Mouse (Mus musculus) C2C12 (cell line): Measurements from ENCODE around the gene Dop1a. TPM values are rescaled to one million over a fixed set of nuclear protein-coding genes. Genes with fewer than 3 reads are reported as not detected.
"Not testable (repeated sequence)": the region's sequence is repeated elsewhere in the genome, so short reads cannot be mapped to it uniquely, and the experiment has no call there.

Experiments used
- H3K27me3 ChIP-seq: one replicate; pipeline ENCODE4 v1.6.1; 2011; ENCODE audit not compliant: control insufficient read depth, insufficient read depth, insufficient read length
- H3K36me3 ChIP-seq: one replicate; pipeline ENCODE4 v1.6.1; 2011; ENCODE audit not compliant: control insufficient read depth, insufficient read depth
- H3K4me3 ChIP-seq: one replicate; pipeline ENCODE4 v1.5.1; 2011; ENCODE audit warnings: mild to moderate bottlenecking, control low read depth; ENCODE audit not compliant: poor library complexity, insufficient read depth, severe bottlenecking
- H3K79me2 ChIP-seq: one replicate; pipeline ENCODE4 v1.6.1; 2011; ENCODE audit not compliant: control insufficient read depth, insufficient read depth
- H3K79me3 ChIP-seq: one replicate; pipeline ENCODE4 v1.6.1; 2011; ENCODE audit warnings: low read depth, control low read depth
- H3ac ChIP-seq: one replicate; pipeline ENCODE3; 2011; ENCODE audit warnings: low read depth; ENCODE audit not compliant: control insufficient read depth, insufficient read length
- CEBPB ChIP-seq: IDR thresholded peaks from one replicate; pipeline ENCODE4 v1.6.1; 2011; ENCODE audit warnings: low read depth, mild to moderate bottlenecking, control low read depth, moderate library complexity
- CTCF ChIP-seq: IDR thresholded peaks from one replicate; pipeline ENCODE4 v1.5.1; 2011; ENCODE audit not compliant: control insufficient read depth, insufficient read depth, insufficient read length
- FOSL1 ChIP-seq: IDR thresholded peaks from one replicate; pipeline ENCODE4 v1.8.0; 2011; ENCODE audit warnings: mild to moderate bottlenecking, low read length; ENCODE audit not compliant: poor library complexity, insufficient read depth, severe bottlenecking
- MAX ChIP-seq: IDR thresholded peaks from one replicate; pipeline ENCODE4 v1.6.1; 2011; ENCODE audit warnings: mild to moderate bottlenecking, control low read depth
- MYOG ChIP-seq: IDR thresholded peaks from one replicate; pipeline ENCODE4 v1.6.1; 2011; ENCODE audit not compliant: control insufficient read depth, insufficient read length; ENCODE audit errors: extremely low read depth
- USF1 ChIP-seq: IDR thresholded peaks from one replicate; pipeline ENCODE4 v1.6.1; 2011; ENCODE audit warnings: low read depth, mild to moderate bottlenecking, control low read depth, moderate library complexity
- polyA plus RNA-seq: library from polyadenylated mRNA; unstranded; fragments of >200 nt; fragmentation: generic; extraction: Trizol; gene quantifications from one replicate; pipeline ENCODE4 v1.2.1, GENCODE M21; 2012; ENCODE audit warnings: missing spikeins

Gene Dop1a
- polyA plus RNA-seq, 1 experiment: 3.0 TPM

DNA sequence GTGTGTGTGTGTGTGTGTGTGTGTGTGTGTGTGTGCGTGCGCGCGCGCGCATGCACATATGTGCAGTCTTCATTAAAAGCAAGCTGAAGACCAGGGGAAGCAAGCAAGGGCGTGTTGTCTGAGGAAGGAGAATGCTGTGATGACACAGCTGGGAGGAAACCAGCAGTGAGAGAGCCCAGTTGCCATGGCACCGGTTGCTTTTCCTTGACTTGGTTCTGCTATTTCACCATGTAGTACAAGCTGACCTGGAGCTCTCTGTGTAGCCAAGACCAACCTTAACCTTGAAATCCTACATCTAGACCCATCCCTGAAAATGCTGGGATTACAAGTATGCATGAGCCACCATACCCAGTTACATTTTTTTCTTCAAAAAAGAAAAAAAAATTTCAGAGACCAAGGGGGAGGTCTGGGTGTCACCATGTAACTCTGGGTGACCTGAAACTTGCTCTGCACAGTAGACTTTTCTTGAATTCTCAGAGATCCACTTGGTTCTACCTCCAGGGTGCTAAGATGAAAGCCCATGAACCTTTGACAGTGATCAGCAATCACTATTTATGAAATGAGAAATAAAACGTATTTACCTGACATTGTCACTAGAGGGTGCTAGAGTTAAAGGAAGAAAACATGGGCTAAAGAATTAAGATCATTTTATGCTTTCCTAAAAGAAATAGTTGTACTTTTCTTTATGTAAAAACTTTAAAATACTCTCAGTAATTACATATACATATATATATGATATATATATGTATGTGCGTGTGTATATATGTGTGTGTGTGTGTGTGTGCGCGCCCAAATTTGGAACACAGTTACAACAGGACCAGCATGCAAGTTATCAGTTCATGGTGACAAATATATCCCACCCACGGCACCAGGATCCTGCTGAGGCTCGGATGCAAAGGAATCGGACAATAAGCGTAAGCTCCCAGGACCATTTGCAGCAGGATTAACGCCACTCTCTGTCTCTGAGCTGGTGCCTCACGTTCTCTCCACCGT lies 126.0 kb downstream of the Dop1a start:
- Histone ChIP-seq H3K36me3 (peaks cover 38% of the 10 kb centered on the region), H3K79me2 (no peaks in the 10 kb centered on the region)
- TF ChIP-seq USF1: no peak

DNA sequence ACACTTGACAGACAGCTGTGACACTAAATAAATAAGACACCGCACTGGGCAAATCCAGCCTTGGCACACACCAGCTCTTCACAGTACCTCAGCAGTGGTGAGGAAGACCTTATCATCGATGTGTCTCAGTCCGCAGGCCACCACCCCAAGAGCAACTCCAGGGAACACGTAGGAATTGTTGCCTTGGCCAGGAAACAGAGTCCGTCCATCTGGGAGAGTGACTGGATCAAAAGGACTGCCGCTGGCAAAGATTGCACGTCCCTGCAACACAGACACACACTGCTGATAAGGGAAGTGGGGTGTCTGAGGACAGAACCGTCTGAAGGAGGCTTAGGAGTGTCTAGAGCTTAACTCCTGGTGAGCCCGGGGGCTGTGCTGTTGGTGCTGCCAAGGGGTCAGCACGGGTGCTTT lies 127.4 kb downstream of the Dop1a start:
- not testable (repeated sequence) for H3K27me3 ChIP-seq, H3ac ChIP-seq, H3K4me3 ChIP-seq, H3K79me2 ChIP-seq, H3K79me3 ChIP-seq
- H3K36me3 ChIP-seq: peaks cover 38% of the 10 kb centered on the region

More for the DNA sequence above, 126.0 kb downstream of the Dop1a start:
- Histone ChIP-seq H3K79me3 (no peaks in the 10 kb centered on the region), H3ac (no peak overlapping the region), H3K27me3 (no peaks in the 10 kb centered on the region), H3K4me3 (no peak overlapping the region)

- not testable (repeated sequence) for H3K79me3 ChIP-seq, H3K79me2 ChIP-seq, H3ac ChIP-seq, H3K27me3 ChIP-seq, H3K4me3 ChIP-seq
- peaks cover 31% of the 10 kb centered on the region for H3K36me3 ChIP-seq
Observed at GRCm38 (mm10) chr9:86596983-86597382, 130.0 kb downstream of the Dop1a start.

DNA sequence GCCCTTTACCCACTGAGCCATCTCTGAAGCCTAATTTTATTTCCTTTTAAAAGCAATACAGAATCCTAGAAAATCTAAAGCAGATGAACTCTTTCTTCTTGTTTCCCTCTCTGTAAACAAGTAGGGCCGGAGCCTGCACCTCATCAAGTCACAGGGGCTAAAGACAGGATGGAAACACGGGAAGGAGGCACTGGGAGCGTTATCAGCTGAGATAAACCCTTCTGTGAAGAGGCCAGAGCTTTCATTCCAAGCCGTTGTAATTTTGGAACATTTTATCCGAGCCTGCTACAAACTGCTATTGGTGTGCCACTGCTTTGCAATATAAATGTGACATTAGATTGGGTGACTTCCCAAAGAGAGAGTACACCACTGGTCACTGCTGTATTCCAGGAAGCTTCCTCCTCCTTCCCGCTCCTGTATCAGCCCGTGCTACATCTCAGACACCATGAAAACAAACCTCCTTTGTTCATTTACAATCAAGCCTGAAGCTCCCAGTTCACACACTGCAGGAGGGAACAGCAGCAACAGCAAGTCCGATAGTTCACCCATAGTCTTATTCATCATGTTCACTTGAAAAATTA lies 132.9 kb downstream of the Dop1a start:
- H3K79me3 ChIP-seq: no peaks in the 10 kb centered on the region
- TF ChIP-seq MAX: no peak
- TF ChIP-seq USF1: no peak
- TF ChIP-seq MYOG: no peak
- no peak for TF ChIP-seq CTCF
- no peak for TF ChIP-seq CEBPB
- no peak for TF ChIP-seq FOSL1
- no peaks in the 10 kb centered on the region for H3K27me3 ChIP-seq
- no peaks in the 10 kb centered on the region for H3K79me2 ChIP-seq
- H3K4me3 ChIP-seq: no peak overlapping the region
- peaks cover 29% of the 10 kb centered on the region for H3K36me3 ChIP-seq
- H3ac ChIP-seq: no peak overlapping the region

Other genes starting within 250 kb of the Dop1a start
- 7.7 TPM for gene Ube2cbp, start 2.2 kb upstream of the Dop1a start, polyA plus RNA-seq
- gene Pgm3, start 104.7 kb downstream of the Dop1a start, polyA plus RNA-seq: 8.9 TPM
- 0.80 TPM for gene Rwdd2a, start 104.8 kb downstream of the Dop1a start, polyA plus RNA-seq
- gene Me1, start 228.8 kb downstream of the Dop1a start, polyA plus RNA-seq: 50.1 TPM